Mouse (Mus musculus): Measurements from ENCODE around the gene Bhlhb9. TPM values are rescaled to one million over a fixed set of nuclear protein-coding genes. Genes with fewer than 3 reads are reported as not detected.

Bhlhb9 gene
- 36.4 and 36.9 TPM in 2 replicates for polyA plus RNA-seq (2021; fragmentation: Nextera tagmentation)
- long read RNA-seq, experiment 1, transcript Bhlhb9-204 (5 exons, 2,812 nt): major isoform, 64 of 207 reads
- long read RNA-seq, experiment 1, transcript Bhlhb9-201 (5 exons, 2,823 nt): minor isoform, 9 of 207 reads
- long read RNA-seq, experiment 1, partial matches to known transcripts: 17 of 207 reads
- long read RNA-seq, experiment 1, other reads (novel, unspliced or antisense): 117 of 207 reads
- long read RNA-seq, experiment 2, transcript Bhlhb9-201 (5 exons, 2,823 nt): minor isoform, 43 of 723 reads
- long read RNA-seq, experiment 2, transcript Bhlhb9-204 (5 exons, 2,812 nt): major isoform, 356 of 723 reads
- long read RNA-seq, experiment 2, partial matches to known transcripts: 37 of 723 reads
- long read RNA-seq, experiment 2, other reads (novel, unspliced or antisense): 287 of 723 reads

DNA sequence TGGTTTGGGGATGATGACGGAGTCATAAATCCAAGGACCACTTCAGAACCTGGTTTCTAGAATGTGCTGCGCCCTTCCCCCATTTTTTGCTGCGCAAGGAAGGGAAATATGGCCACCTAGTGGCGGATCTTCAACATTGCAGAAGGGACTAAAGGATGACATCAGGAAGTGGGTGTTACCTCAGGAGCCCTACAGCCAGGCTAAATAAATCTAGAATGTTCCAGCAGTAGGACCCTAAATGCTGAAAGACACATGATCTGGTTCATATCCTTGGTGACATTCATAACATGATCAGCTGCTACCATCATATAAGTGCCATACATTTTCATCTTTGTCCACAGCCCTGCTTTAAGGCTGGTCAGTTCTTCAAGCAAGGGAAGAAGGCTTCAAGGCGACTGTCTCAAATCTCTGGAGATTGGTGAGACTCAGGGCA lies at the start of gene Bhlhb9:
TSS of gene Bhlhb9 (plus strand) at position 383 of the 433 bp plus-strand sequence.

DNA sequence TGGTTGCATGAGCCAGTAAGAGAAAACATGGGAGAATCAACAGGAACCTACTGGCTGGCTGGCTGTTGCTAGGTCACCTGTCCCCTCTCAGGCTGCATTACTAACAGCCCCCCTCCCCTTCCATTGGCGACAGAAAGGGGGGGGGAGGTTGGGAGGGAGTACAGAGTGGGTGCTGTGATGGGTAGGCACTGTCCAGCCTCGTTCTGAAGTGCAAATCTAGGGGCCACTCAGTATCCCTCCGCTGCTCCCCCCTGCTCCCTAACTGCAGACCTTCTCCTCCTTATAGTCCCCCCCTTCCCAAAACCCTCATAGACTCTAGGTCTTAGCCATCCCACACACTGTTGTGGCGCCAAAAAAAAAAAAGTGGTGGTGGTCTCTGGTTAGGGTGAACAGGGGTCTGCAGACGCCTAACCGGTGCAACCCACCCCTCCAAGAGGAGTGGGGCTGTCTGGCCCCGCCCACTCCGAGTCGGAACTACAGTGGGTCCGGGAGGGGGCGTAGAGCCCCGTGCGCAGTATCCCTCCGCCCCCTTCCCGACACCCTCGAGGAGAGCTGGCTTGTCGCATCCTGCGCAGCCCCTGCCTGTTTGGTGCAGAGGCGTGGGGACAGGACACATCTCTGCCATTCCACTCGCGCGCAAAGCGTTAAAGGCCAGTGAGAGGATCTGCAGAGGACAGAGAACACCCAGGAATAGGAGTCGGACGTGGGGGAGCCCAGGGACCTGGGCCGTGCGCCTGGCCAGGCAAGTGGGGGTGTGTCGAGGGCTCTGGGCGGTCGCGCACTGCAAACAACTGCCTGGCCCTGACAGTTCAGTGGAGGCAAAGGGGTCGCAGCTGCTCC lies 41.3 kb downstream of the Bhlhb9 start, which contains the start of gene Gprasp2:
TSS of gene Gprasp2 (plus strand) at position 514 of the 840 bp plus-strand sequence.

Small RNA genes lying within 50 kb of the gene (microRNA-seq; reads per million reads assigned to microRNA genes)
- gene Mir1970: not detected

Other genes with a start within 250 kb of the Bhlhb9 start
- gene Nxf7, start 198.8 kb upstream of the Bhlhb9 start, polyA plus RNA-seq (2021; fragmentation: Nextera tagmentation): not detected in 2 replicates
- gene Prame, start 169.9 kb upstream of the Bhlhb9 start, polyA plus RNA-seq (2021; fragmentation: Nextera tagmentation): not detected in 2 replicates
- not detected in 2 replicates for gene Tcp11x2, start 103.8 kb upstream of the Bhlhb9 start, polyA plus RNA-seq (2021; fragmentation: Nextera tagmentation)
- gene Tmsb15a, start 72.3 kb upstream of the Bhlhb9 start, polyA plus RNA-seq (2021; fragmentation: Nextera tagmentation): not detected in 2 replicates
- gene Armcx5, start 54.9 kb upstream of the Bhlhb9 start, polyA plus RNA-seq (2021; fragmentation: Nextera tagmentation): 15.8 and 19.0 TPM in 2 replicates
- 57.1 and 66.4 TPM in 2 replicates for gene Gprasp1, start 54.9 kb upstream of the Bhlhb9 start, polyA plus RNA-seq (2021; fragmentation: Nextera tagmentation)
- gene Gprasp2, start 41.4 kb downstream of the Bhlhb9 start, polyA plus RNA-seq (2021; fragmentation: Nextera tagmentation): 45.4 and 55.5 TPM in 2 replicates
- gene Arxes2, start 196.2 kb downstream of the Bhlhb9 start, polyA plus RNA-seq (2021; fragmentation: Nextera tagmentation): 78.0 and 80.9 TPM in 2 replicates
- gene Arxes1, start 235.8 kb downstream of the Bhlhb9 start, polyA plus RNA-seq (2021; fragmentation: Nextera tagmentation): 30.1 and 33.2 TPM in 2 replicates